Mouse (Mus musculus): ENCODE results near the gene Zcchc17. TPM values are rescaled to one million over a fixed set of nuclear protein-coding genes. Genes with fewer than 3 reads are reported as not detected.

Zcchc17 gene
- polyA plus RNA-seq, 1 experiment: 24.0 TPM

DNA sequence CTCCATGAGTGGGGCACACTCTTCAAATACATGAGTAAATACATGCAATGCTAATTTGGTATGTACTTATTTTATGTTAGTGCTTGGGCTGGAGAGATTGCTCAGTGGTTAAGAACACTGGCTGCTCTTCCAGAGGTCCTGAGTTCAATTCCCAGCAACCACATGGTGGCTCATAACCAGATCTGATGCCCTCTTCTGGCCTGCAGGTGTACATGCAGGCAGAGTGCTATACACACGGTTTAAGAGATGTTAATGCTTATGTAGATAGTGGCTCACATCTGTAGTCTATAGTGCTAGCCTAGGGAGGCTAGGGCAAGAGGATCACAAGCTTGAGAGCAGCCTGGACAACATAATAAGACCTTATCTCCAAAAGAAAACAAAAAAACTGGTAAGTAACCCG, 20.7 kb upstream of the Zcchc17 start:
- no peaks in the 10 kb centered on the region for H3K27me3 ChIP-seq (ENCODE audit: control insufficient read depth, insufficient read depth, insufficient read length)
- TF ChIP-seq POLR2A (IDR thresholded peaks at IDR 0.05; ENCODE audit: insufficient read length, low read depth) (no peak), MYOG (IDR thresholded peaks at IDR 0.05; ENCODE audit: control insufficient read depth in 1 of 3, insufficient read depth in 1 of 3, insufficient read length in 2 of 3, low read depth in 2 of 3) (no peak), TCF3 (IDR thresholded peaks at IDR 0.05; ENCODE audit: insufficient read length, low read depth) (no peak), E2F4 (IDR thresholded peaks at IDR 0.05; ENCODE audit: insufficient read depth) (no peak), POLR2AphosphoS2 (IDR thresholded peaks at IDR 0.05; ENCODE audit: insufficient read length, low read depth) (no peak), CEBPB (IDR thresholded peaks at IDR 0.05; ENCODE audit: insufficient read depth, poor library complexity, severe bottlenecking) (no peak), TCF12 (IDR thresholded peaks at IDR 0.05; ENCODE audit: insufficient read depth, poor library complexity, severe bottlenecking) (no peak), SRF (IDR thresholded peaks at IDR 0.05; ENCODE audit: control insufficient read depth, insufficient read length, low read depth) (no peak), USF1 (IDR thresholded peaks at IDR 0.05; ENCODE audit: low read depth) (no peak), REST (IDR thresholded peaks at IDR 0.05; ENCODE audit: insufficient read depth, insufficient read length) (no peak)
- H3K79me2 ChIP-seq (ENCODE audit: control insufficient read depth, insufficient read depth): no peaks in the 10 kb centered on the region
- no peak overlapping the region for H3ac ChIP-seq (ENCODE audit: control insufficient read depth, insufficient read length)
- H3K4me2 ChIP-seq (ENCODE audit: low read depth): no peak overlapping the region
- peaks cover 51% of the 10 kb centered on the region for H3K36me3 ChIP-seq (ENCODE audit: control insufficient read depth, insufficient read depth)
- no peak overlapping the region for H3K4me3 ChIP-seq

DNA sequence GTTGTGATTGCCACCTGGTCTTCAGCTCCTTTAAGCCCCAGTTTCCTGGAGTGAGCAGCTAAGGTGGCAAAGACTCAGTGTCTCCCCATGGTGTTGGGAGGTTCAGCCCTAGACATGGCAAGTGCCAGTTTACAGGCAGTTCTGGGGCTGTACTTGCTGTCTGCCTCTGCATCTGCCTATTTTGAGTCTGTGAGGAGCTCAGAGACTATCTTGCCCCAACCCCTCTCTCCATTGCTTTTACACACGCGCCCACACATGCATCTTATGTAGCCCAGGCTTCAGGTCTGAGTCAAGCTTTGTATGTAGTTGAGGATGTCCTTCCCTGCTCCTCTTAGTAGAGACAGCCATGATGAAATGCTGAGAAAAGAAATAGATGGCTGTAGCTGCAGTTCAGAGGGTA, 19.4 kb upstream of the Zcchc17 start:
- Histone ChIP-seq H3ac (ENCODE audit: control insufficient read depth, insufficient read length) (no peak overlapping the region), H3K79me2 (ENCODE audit: control insufficient read depth, insufficient read depth) (no peaks in the 10 kb centered on the region), H3K4me2 (ENCODE audit: low read depth) (no peak overlapping the region), H3K36me3 (ENCODE audit: control insufficient read depth, insufficient read depth) (peaks cover 51% of the 10 kb centered on the region), H3K4me3 (no peak overlapping the region), H3K27me3 (ENCODE audit: control insufficient read depth, insufficient read depth, insufficient read length) (no peaks in the 10 kb centered on the region)
- TF ChIP-seq MAX (IDR thresholded peaks at IDR 0.05; ENCODE audit: low read depth) (no peak), CEBPB (IDR thresholded peaks at IDR 0.05; ENCODE audit: insufficient read depth, poor library complexity, severe bottlenecking) (no peak), USF1 (IDR thresholded peaks at IDR 0.05; ENCODE audit: low read depth) (no peak), POLR2A (IDR thresholded peaks at IDR 0.05; ENCODE audit: insufficient read length, low read depth) (no peak), POLR2AphosphoS2 (IDR thresholded peaks at IDR 0.05; ENCODE audit: insufficient read length, low read depth) (no peak), TCF12 (IDR thresholded peaks at IDR 0.05; ENCODE audit: insufficient read depth, poor library complexity, severe bottlenecking) (no peak), E2F4 (IDR thresholded peaks at IDR 0.05; ENCODE audit: insufficient read depth) (no peak), REST (IDR thresholded peaks at IDR 0.05; ENCODE audit: insufficient read depth, insufficient read length) (no peak), TCF3 (IDR thresholded peaks at IDR 0.05; ENCODE audit: insufficient read length, low read depth) (no peak), SRF (IDR thresholded peaks at IDR 0.05; ENCODE audit: control insufficient read depth, insufficient read length, low read depth) (no peak)

DNA sequence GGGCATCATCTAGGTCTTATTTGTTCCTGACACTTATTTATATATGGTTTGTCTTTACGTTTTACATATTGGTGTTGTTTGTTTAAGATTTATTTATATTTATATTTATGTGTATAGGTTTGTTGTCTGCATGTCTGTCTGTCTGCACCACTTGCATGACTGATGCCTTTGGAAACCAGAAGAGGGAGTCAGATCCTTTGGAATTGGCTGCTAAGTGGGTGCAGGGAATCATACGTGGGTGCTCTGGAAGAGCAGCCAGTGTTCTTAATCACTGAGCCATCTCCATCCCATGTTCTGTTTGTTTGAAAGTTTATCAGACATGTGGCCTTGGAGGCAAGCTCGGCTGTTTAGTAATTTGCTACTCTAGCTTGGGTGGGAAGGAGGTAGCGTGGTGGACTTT, 17.8 kb upstream of the Zcchc17 start:
- no peaks in the 10 kb centered on the region for H3K27me3 ChIP-seq (ENCODE audit: control insufficient read depth, insufficient read depth, insufficient read length)
- TF ChIP-seq USF1 (IDR thresholded peaks at IDR 0.05; ENCODE audit: low read depth) (no peak), SRF (IDR thresholded peaks at IDR 0.05; ENCODE audit: control insufficient read depth, insufficient read length, low read depth) (no peak), POLR2AphosphoS2 (IDR thresholded peaks at IDR 0.05; ENCODE audit: insufficient read length, low read depth) (no peak), REST (IDR thresholded peaks at IDR 0.05; ENCODE audit: insufficient read depth, insufficient read length) (no peak), MYOD1 (IDR thresholded peaks at IDR 0.05; ENCODE audit: control insufficient read depth in 1 of 3, insufficient read length in 2 of 3, low read depth in 2 of 3) (no peak), TCF3 (IDR thresholded peaks at IDR 0.05; ENCODE audit: insufficient read length, low read depth) (no peak), MYOG (IDR thresholded peaks at IDR 0.05; ENCODE audit: control insufficient read depth in 1 of 3, insufficient read depth in 1 of 3, insufficient read length in 2 of 3, low read depth in 2 of 3) (no peak), TCF12 (IDR thresholded peaks at IDR 0.05; ENCODE audit: insufficient read depth, poor library complexity, severe bottlenecking) (no peak), POLR2A (IDR thresholded peaks at IDR 0.05; ENCODE audit: insufficient read length, low read depth) (no peak), CEBPB (IDR thresholded peaks at IDR 0.05; ENCODE audit: insufficient read depth, poor library complexity, severe bottlenecking) (no peak), MAX (IDR thresholded peaks at IDR 0.05; ENCODE audit: low read depth) (no peak), E2F4 (IDR thresholded peaks at IDR 0.05; ENCODE audit: insufficient read depth) (no peak)
- no peak overlapping the region for H3K4me2 ChIP-seq (ENCODE audit: low read depth)
- no peak overlapping the region for H3K4me3 ChIP-seq
- no peak overlapping the region for H3ac ChIP-seq (ENCODE audit: control insufficient read depth, insufficient read length)
- H3K79me2 ChIP-seq (ENCODE audit: control insufficient read depth, insufficient read depth): no peaks in the 10 kb centered on the region
- H3K36me3 ChIP-seq (ENCODE audit: control insufficient read depth, insufficient read depth): peaks cover 49% of the 10 kb centered on the region

DNA sequence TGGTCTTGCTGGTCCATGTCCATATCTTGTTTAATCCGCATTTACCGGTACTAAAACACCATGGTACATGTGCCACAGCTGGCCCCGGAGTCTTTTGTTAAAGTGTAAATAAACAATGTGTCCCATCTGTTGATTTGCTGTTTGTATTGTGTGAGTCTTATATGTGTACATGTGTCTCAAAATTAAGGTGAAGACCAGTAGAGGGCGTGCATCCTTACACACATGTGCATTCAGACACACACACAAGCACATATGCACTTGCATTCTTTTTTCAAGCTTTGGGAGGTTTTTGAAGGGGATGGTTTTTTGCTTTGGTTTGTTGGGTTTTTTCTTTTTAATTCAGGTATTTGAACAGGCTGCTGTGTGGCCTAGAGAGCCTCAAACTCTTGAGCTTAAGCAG, 16.9 kb upstream of the Zcchc17 start:
- Histone ChIP-seq H3K27me3 (ENCODE audit: control insufficient read depth, insufficient read depth, insufficient read length) (no peaks in the 10 kb centered on the region), H3K79me2 (ENCODE audit: control insufficient read depth, insufficient read depth) (no peaks in the 10 kb centered on the region), H3K4me3 (no peak overlapping the region), H3K36me3 (ENCODE audit: control insufficient read depth, insufficient read depth) (peaks cover 42% of the 10 kb centered on the region), H3ac (ENCODE audit: control insufficient read depth, insufficient read length) (no peak overlapping the region), H3K4me2 (ENCODE audit: low read depth) (no peak overlapping the region)
- TF ChIP-seq E2F4 (IDR thresholded peaks at IDR 0.05; ENCODE audit: insufficient read depth) (no peak), SRF (IDR thresholded peaks at IDR 0.05; ENCODE audit: control insufficient read depth, insufficient read length, low read depth) (no peak), TCF12 (IDR thresholded peaks at IDR 0.05; ENCODE audit: insufficient read depth, poor library complexity, severe bottlenecking) (no peak), MYOG (IDR thresholded peaks at IDR 0.05; ENCODE audit: control insufficient read depth in 1 of 3, insufficient read depth in 1 of 3, insufficient read length in 2 of 3, low read depth in 2 of 3) (no peak), USF1 (IDR thresholded peaks at IDR 0.05; ENCODE audit: low read depth) (no peak), MAX (IDR thresholded peaks at IDR 0.05; ENCODE audit: low read depth) (no peak), TCF3 (IDR thresholded peaks at IDR 0.05; ENCODE audit: insufficient read length, low read depth) (no peak), MYOD1 (IDR thresholded peaks at IDR 0.05; ENCODE audit: control insufficient read depth in 1 of 3, insufficient read length in 2 of 3, low read depth in 2 of 3) (no peak), CEBPB (IDR thresholded peaks at IDR 0.05; ENCODE audit: insufficient read depth, poor library complexity, severe bottlenecking) (no peak), POLR2A (IDR thresholded peaks at IDR 0.05; ENCODE audit: insufficient read length, low read depth) (no peak), REST (IDR thresholded peaks at IDR 0.05; ENCODE audit: insufficient read depth, insufficient read length) (no peak), POLR2AphosphoS2 (IDR thresholded peaks at IDR 0.05; ENCODE audit: insufficient read length, low read depth) (no peak)

Measured in myocyte (in vitro differentiated cells).